Mouse (Mus musculus) liver, embryonic 15.5 days (tissue): ENCODE measurements around the gene Tcp11l1. TPM values are rescaled to one million over a fixed set of nuclear protein-coding genes. Genes with fewer than 3 reads are reported as not detected.
A peak's percentile ranks its signal among the peaks of the same experiment; 100 is the strongest.

Experiments used
- ATAC-seq: fragments of 200-750 bp; cut with Nextera tagmentation; 2 replicates; pipeline ENCODE4 v1.8.0; 2017; ENCODE audit warnings: moderate number of reproducible peaks, mild to moderate bottlenecking, moderate library complexity; ENCODE audit not compliant: insufficient read depth
- H3K27ac ChIP-seq: fragments of 300-500 bp; sonication (generic); replicated peaks from 2 replicates; pipeline ENCODE4 v1.5.1; 2015; ENCODE audit warnings: mild to moderate bottlenecking, inconsistent platforms
- H3K27me3 ChIP-seq: fragments of 300-500 bp; sonication (generic); 2 replicates; pipeline ENCODE4 v1.6.1; 2015; ENCODE audit warnings: mild to moderate bottlenecking, inconsistent platforms
- H3K36me3 ChIP-seq: fragments of 300-500 bp; sonication (generic); replicated peaks from 2 replicates; pipeline ENCODE4 v1.6.1; 2015; ENCODE audit warnings: moderate library complexity, mild to moderate bottlenecking, inconsistent platforms
- H3K4me1 ChIP-seq: fragments of 300-500 bp; sonication (generic); replicated peaks from 2 replicates; pipeline ENCODE4 v1.6.1; 2015; ENCODE audit warnings: inconsistent platforms
- H3K4me2 ChIP-seq: fragments of 300-500 bp; sonication (generic); 2 replicates; pipeline ENCODE4 v1.6.1; 2015; ENCODE audit warnings: moderate library complexity, mild to moderate bottlenecking, inconsistent platforms
- H3K4me3 ChIP-seq: fragments of 300-500 bp; sonication (generic); replicated peaks from 2 replicates; pipeline ENCODE4 v1.5.1; 2015; ENCODE audit warnings: mild to moderate bottlenecking, inconsistent platforms
- H3K9ac ChIP-seq: fragments of 300-500 bp; sonication (generic); 2 replicates; pipeline ENCODE4 v1.6.1; 2015; ENCODE audit warnings: moderate library complexity, mild to moderate bottlenecking, inconsistent platforms
- H3K9me3 ChIP-seq: fragments of 300-500 bp; sonication (generic); replicated peaks from 2 replicates; pipeline ENCODE4 v1.6.1; 2016; ENCODE audit warnings: inconsistent platforms
- WGBS: fragments of 180-500 bp; shearing (Covaris S2); methylation state at CpG from one replicate; pipeline ENCODE4 v1.1.7; 2015; ENCODE audit warnings: mixed read lengths; ENCODE audit not compliant: insufficient replicate concordance; 5-methylcytosine and 5-hydroxymethylcytosine counted together
- polyA plus RNA-seq: library from polyadenylated mRNA; unstranded; fragments of >200 nt; fragmentation: Nextera tagmentation; extraction: Ambion mirVana; gene quantifications from 2 replicates; pipeline ENCODE4 v1.2.1, GENCODE M21; 2015

Gene Tcp11l1
- polyA plus RNA-seq, 1 experiment from 2014 or later = 5.1 TPM

- H3K27ac ChIP-seq = no peak overlapping the region
- H3K4me2 ChIP-seq = peak overlapping the region; percentile 76
- 64% methylated on average over 7 of the region's 7 CpGs for whole genome bisulfite sequencing
- no peak overlapping the region for H3K9ac ChIP-seq
- ATAC-seq = no peak
- no peaks in the 10 kb centered on the region for H3K36me3 ChIP-seq
- H3K27me3 ChIP-seq = peaks cover 45% of the 10 kb centered on the region
- H3K9me3 ChIP-seq = no peaks in the 10 kb centered on the region
- 0 out of 2 replicates have a peak, but pooled peaks cover 6% of the 10 kb centered on the region for H3K4me1 ChIP-seq
- H3K4me3 ChIP-seq = no peak overlapping the region; the same call in 1 of the 2 replicates
These were observed 28.4 kb upstream of the Tcp11l1 start for GRCm38 (mm10) chr2:104740248-104740949.

GRCm38 (mm10) chr2:104739691-104740090, 27.7 kb upstream of the Tcp11l1 start:
- H3K27me3 ChIP-seq = peaks cover 40% of the 10 kb centered on the region
- H3K9me3 ChIP-seq = no peaks in the 10 kb centered on the region
- H3K4me3 ChIP-seq = no peak overlapping the region
- WGBS = 64% methylated on average over 2 of the region's 2 CpGs
- H3K4me2 ChIP-seq = no peak overlapping the region
- 0 out of 2 replicates have a peak, but pooled peaks cover 6% of the 10 kb centered on the region for H3K4me1 ChIP-seq
- no peak overlapping the region for H3K9ac ChIP-seq
- no peak for ATAC-seq
- no peak overlapping the region for H3K27ac ChIP-seq
- H3K36me3 ChIP-seq = no peaks in the 10 kb centered on the region

- H3K36me3 ChIP-seq = no peaks in the 10 kb centered on the region
- WGBS = 58% methylated on average over 7 of the region's 7 CpGs
- H3K4me3 ChIP-seq = no peak overlapping the region
- peaks cover 8% of the 10 kb centered on the region for H3K27me3 ChIP-seq
- no peak overlapping the region for H3K27ac ChIP-seq
- H3K4me2 ChIP-seq = no peak overlapping the region
- H3K4me1 ChIP-seq = 0 out of 2 replicates have a peak, but pooled peaks cover 3% of the 10 kb centered on the region
- no peaks in the 10 kb centered on the region for H3K9me3 ChIP-seq
- no peak overlapping the region for H3K9ac ChIP-seq
- ATAC-seq = no peak
These were observed 24.3 kb upstream of the Tcp11l1 start for GRCm38 (mm10) chr2:104736241-104736640.

GRCm38 (mm10) chr2:104732562-104733256, 20.7 kb upstream of the Tcp11l1 start:
- Histone ChIP-seq H3K9me3 (no peaks in the 10 kb centered on the region), H3K4me3 (no peak overlapping the region), H3K27ac (no peak overlapping the region; the same call in 1 of the 2 replicates), H3K36me3 (no peaks in the 10 kb centered on the region; the same call in 1 of the 2 replicates), H3K4me1 (0 out of 2 replicates have a peak, but pooled peaks cover 3% of the 10 kb centered on the region), H3K9ac (no peak overlapping the region), H3K27me3 (no peaks in the 10 kb centered on the region), H3K4me2 (no peak overlapping the region; the same call in 1 of the 2 replicates)
- ATAC-seq = no peak
- 48% methylated on average over 7 of the region's 7 CpGs for WGBS

GRCm38 (mm10) chr2:104732033-104732444, 20.1 kb upstream of the Tcp11l1 start:
- WGBS = 52% methylated on average over 9 of the region's 9 CpGs
- H3K9me3 ChIP-seq = no peaks in the 10 kb centered on the region
- no peaks in the 10 kb centered on the region; the same call in 1 of the 2 replicates for H3K36me3 ChIP-seq
- ATAC-seq = no peak
- no peak overlapping the region for H3K9ac ChIP-seq
- 0 out of 2 replicates have a peak, but pooled peaks cover 3% of the 10 kb centered on the region for H3K4me1 ChIP-seq
- H3K27ac ChIP-seq = no peak overlapping the region
- no peak overlapping the region for H3K4me3 ChIP-seq
- H3K27me3 ChIP-seq = no peaks in the 10 kb centered on the region
- peak overlapping the region; percentile 29; the same call in 1 of the 2 replicates for H3K4me2 ChIP-seq

- Histone ChIP-seq H3K4me1 (no peaks in the 10 kb centered on the region), H3K9ac (no peak overlapping the region), H3K27me3 (no peaks in the 10 kb centered on the region), H3K4me2 (no peak overlapping the region), H3K27ac (no peak overlapping the region), H3K9me3 (no peaks in the 10 kb centered on the region), H3K4me3 (no peak overlapping the region), H3K36me3 (no peaks in the 10 kb centered on the region; the same call in 1 of the 2 replicates)
- ATAC-seq = no peak
- 58% methylated on average over 1 of the region's 1 CpGs for WGBS
These were observed 15.4 kb upstream of the Tcp11l1 start for GRCm38 (mm10) chr2:104727369-104727768.

GRCm38 (mm10) chr2:104722021-104722420, 10.1 kb upstream of the Tcp11l1 start:
- Histone ChIP-seq H3K4me3 (no peak overlapping the region), H3K9me3 (no peaks in the 10 kb centered on the region), H3K9ac (no peak overlapping the region), H3K4me1 (no peaks in the 10 kb centered on the region; the same call in 1 of the 2 replicates), H3K27me3 (no peaks in the 10 kb centered on the region), H3K4me2 (no peak overlapping the region), H3K27ac (no peak overlapping the region), H3K36me3 (no peaks in the 10 kb centered on the region)
- ATAC-seq = no peak
- WGBS = 58% methylated on average over 3 of the region's 3 CpGs

GRCm38 (mm10) chr2:104717827-104718226, 5.9 kb upstream of the Tcp11l1 start:
- 43% methylated on average over 4 of the region's 4 CpGs for WGBS
- no peak for ATAC-seq

GRCm38 (mm10) chr2:104717231-104717735, 5.3 kb upstream of the Tcp11l1 start:
- Histone ChIP-seq H3K9ac (no peak overlapping the region), H3K27me3 (peaks cover 16% of the 10 kb centered on the region), H3K36me3 (no peaks in the 10 kb centered on the region), H3K27ac (no peak overlapping the region), H3K9me3 (no peaks in the 10 kb centered on the region), H3K4me3 (no peak overlapping the region), H3K4me1 (peaks cover 6% of the 10 kb centered on the region; the same call in 1 of the 2 replicates), H3K4me2 (no peak overlapping the region)
- no peak for ATAC-seq
- 67% methylated on average over 2 of the region's 2 CpGs for WGBS

More at GRCm38 (mm10) chr2:104717827-104718226, 5.9 kb upstream of the Tcp11l1 start:
- H3K4me3 ChIP-seq = no peak overlapping the region
- H3K27me3 ChIP-seq = peaks cover 11% of the 10 kb centered on the region
- H3K4me2 ChIP-seq = no peak overlapping the region
- no peak overlapping the region for H3K9ac ChIP-seq
- H3K4me1 ChIP-seq = peaks cover under 1% of the 10 kb centered on the region; the same call in 1 of the 2 replicates
- no peaks in the 10 kb centered on the region for H3K36me3 ChIP-seq
- H3K9me3 ChIP-seq = no peaks in the 10 kb centered on the region
- H3K27ac ChIP-seq = no peak overlapping the region

GRCm38 (mm10) chr2:104716279-104716678, 4.3 kb upstream of the Tcp11l1 start, which contains the start of gene Pin1rt1:
Gene Pin1rt1, minus strand, starts transcription at chr2:104716379.
- H3K4me3 ChIP-seq = no peak within 1 kb of the TSS
- H3K9me3 ChIP-seq = no peaks in the 10 kb centered on the region
- no peak for ATAC-seq
- peaks cover 26% of the 10 kb centered on the region for H3K27me3 ChIP-seq
- H3K9ac ChIP-seq = no peak within 1 kb of the TSS
- H3K4me2 ChIP-seq = no peak within 1 kb of the TSS
- no peak within 1 kb of the TSS for H3K27ac ChIP-seq
- peaks cover 6% of the 10 kb centered on the region; the same call in 1 of the 2 replicates for H3K4me1 ChIP-seq
- no peaks in the 10 kb centered on the region for H3K36me3 ChIP-seq
- WGBS = 62% methylated on average over 4 of the region's 4 CpGs

- 63% methylated on average over 15 of the region's 15 CpGs for WGBS
- ATAC-seq = no peak
- no peak overlapping the region for H3K4me2 ChIP-seq
These were observed 2.3 kb upstream of the Tcp11l1 start for GRCm38 (mm10) chr2:104714254-104714691.

More at GRCm38 (mm10) chr2:104714254-104714691, 2.3 kb upstream of the Tcp11l1 start:
- no peak overlapping the region for H3K4me3 ChIP-seq
- H3K36me3 ChIP-seq = no peaks in the 10 kb centered on the region
- H3K9me3 ChIP-seq = no peaks in the 10 kb centered on the region
- H3K4me1 ChIP-seq = peaks cover 6% of the 10 kb centered on the region; the same call in 1 of the 2 replicates
- H3K27me3 ChIP-seq = peaks cover 46% of the 10 kb centered on the region
- H3K9ac ChIP-seq = no peak overlapping the region
- H3K27ac ChIP-seq = no peak overlapping the region
